Mouse (Mus musculus) lung, adult 2 months (tissue): Measurements from ENCODE around the gene Alox12.

Experiments used
- CTCF ChIP-seq: fragments of 200-500 bp; IDR thresholded peaks from 2 replicates; pipeline ENCODE4 v1.5.1; 2011; ENCODE audit warnings: mild to moderate bottlenecking, low read length, control low read depth; ENCODE audit not compliant: insufficient read depth
- POLR2A ChIP-seq: fragments of 200-500 bp; IDR thresholded peaks from 2 replicates; pipeline ENCODE4 v1.6.1; 2011; ENCODE audit warnings: low read depth, mild to moderate bottlenecking, control low read depth, low read length, borderline replicate concordance; ENCODE audit errors: extremely low read depth

DNA sequence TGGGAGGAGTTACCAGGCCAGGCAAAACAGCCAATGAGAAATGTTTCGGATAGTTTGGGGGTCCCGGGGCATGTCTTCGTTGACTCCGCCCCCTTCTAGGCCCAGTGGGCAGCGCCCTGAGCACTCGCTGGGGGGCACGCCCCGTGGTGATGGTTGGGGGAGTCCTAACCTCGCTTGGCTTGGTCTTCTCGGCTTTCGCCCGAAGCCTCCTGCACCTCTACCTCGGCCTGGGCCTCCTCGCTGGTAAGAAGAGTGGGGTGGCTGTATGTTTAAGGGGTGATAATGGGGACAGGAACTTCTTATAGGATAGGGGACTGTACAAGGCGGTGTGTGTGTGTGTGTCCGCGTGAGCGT is 40.3 kb downstream of the Alox12 start:
- TF ChIP-seq CTCF (no peak), POLR2A (no peak)
